Mouse (Mus musculus) liver, embryonic 11.5 days (tissue): ENCODE measurements around the gene Tcf19. TPM values are rescaled to one million over a fixed set of nuclear protein-coding genes. Genes with fewer than 3 reads are reported as not detected.

Experiments used
- ATAC-seq: fragments of 200-750 bp; cut with Nextera tagmentation; replicated peaks from 2 replicates; pipeline ENCODE4 v1.8.0; 2017; ENCODE audit warnings: moderate number of reproducible peaks, mild to moderate bottlenecking, moderate TSS enrichment, moderate library complexity; ENCODE audit not compliant: low FRiP score
- DNase-seq: peaks from one replicate; pipeline ENCODE4 v3.0.0-alpha.2; 2017; ENCODE audit warnings: low spot score
- H3K27ac ChIP-seq: fragments of 300-500 bp; sonication (generic); 2 replicates; pipeline ENCODE4 v1.5.1; 2014; ENCODE audit warnings: mild to moderate bottlenecking, low read depth, low read length, control low read depth
- H3K27me3 ChIP-seq: fragments of 300-500 bp; sonication (generic); replicated peaks from 2 replicates; pipeline ENCODE4 v1.6.1; 2014; ENCODE audit warnings: low read length, mixed read lengths; ENCODE audit not compliant: control insufficient read depth, insufficient read depth
- H3K36me3 ChIP-seq: fragments of 300-500 bp; sonication (generic); 2 replicates; pipeline ENCODE4 v1.6.1; 2014; ENCODE audit warnings: mild to moderate bottlenecking, low read length, moderate library complexity, mixed read lengths; ENCODE audit not compliant: control insufficient read depth, insufficient read depth
- H3K4me1 ChIP-seq: fragments of 300-500 bp; sonication (generic); replicated peaks from 2 replicates; pipeline ENCODE4 v1.6.1; 2014; ENCODE audit warnings: low read length, mixed read lengths; ENCODE audit not compliant: control insufficient read depth, insufficient read depth
- H3K4me2 ChIP-seq: fragments of 300-500 bp; sonication (generic); 2 replicates; pipeline ENCODE4 v1.6.1; 2014; ENCODE audit warnings: mild to moderate bottlenecking, control low read depth, moderate library complexity
- H3K4me3 ChIP-seq: fragments of 300-500 bp; sonication (generic); 2 replicates; pipeline ENCODE4 v1.5.1; 2014; ENCODE audit warnings: low read depth, low read length, control low read depth
- H3K9ac ChIP-seq: fragments of 300-500 bp; sonication (generic); 2 replicates; pipeline ENCODE4 v1.6.1; 2014; ENCODE audit warnings: low read depth, low read length, control low read depth
- H3K9me3 ChIP-seq: fragments of 300-500 bp; sonication (generic); 2 replicates; pipeline ENCODE4 v1.6.1; 2016; ENCODE audit warnings: low read length, inconsistent platforms, mixed read lengths; ENCODE audit not compliant: control insufficient read depth
- WGBS: fragments of 180-500 bp; shearing (Covaris S2); extraction: QIAGEN DNeasy Blood & Tissue Kit; methylation state at CpG from one replicate; pipeline ENCODE4 v1.1.7; 2014; 5-methylcytosine and 5-hydroxymethylcytosine counted together
- polyA plus RNA-seq: library from polyadenylated mRNA; unstranded; fragments of >200 nt; fragmentation: Nextera tagmentation; extraction: Ambion mirVana; gene quantifications from 2 replicates; pipeline ENCODE4 v1.2.1, GENCODE M21; 2014

Gene Tcf19
- polyA plus RNA-seq, 1 experiment from 2014 or later, result 41.2 TPM

- H3K9me3 ChIP-seq, result no peaks in the 10 kb centered on the region
- H3K4me1 ChIP-seq, result no peaks in the 10 kb centered on the region
- WGBS, result 40% methylated on average over 12 of the region's 13 CpGs
- H3K4me2 ChIP-seq, result no peak within 1 kb of the TSS
- peaks cover 53% of the 10 kb centered on the region for H3K27me3 ChIP-seq
- no peak within 1 kb of the TSS for H3K9ac ChIP-seq
- H3K4me3 ChIP-seq, result no peak within 1 kb of the TSS
- H3K36me3 ChIP-seq, result no peaks in the 10 kb centered on the region
- ATAC-seq (no peak), DNase-seq (no peak)
- no peak within 1 kb of the TSS for H3K27ac ChIP-seq
These were observed 10.8 kb downstream of the Tcf19 start, which contains the start of gene Pou5f1 for GRCm38 (mm10) chr17:35505776-35506175. Gene Pou5f1 (plus strand): TSS chr17:35506018.

GRCm38 (mm10) chr17:35504628-35505481, 11.8 kb downstream of the Tcf19 start:
- no peak overlapping the region for H3K9ac ChIP-seq
- ATAC-seq, result no peak

GRCm38 (mm10) chr17:35503849-35504248, 12.8 kb downstream of the Tcf19 start:
- H3K9me3 ChIP-seq, result no peaks in the 10 kb centered on the region
- DNase-seq, result no peak
- no peaks in the 10 kb centered on the region for H3K36me3 ChIP-seq
- H3K4me1 ChIP-seq, result no peaks in the 10 kb centered on the region
- H3K9ac ChIP-seq, result no peak overlapping the region
- H3K27ac ChIP-seq, result no peak overlapping the region
- H3K4me3 ChIP-seq, result no peak overlapping the region
- ATAC-seq, result no peak
- 30% methylated on average over 5 of the region's 5 CpGs for WGBS
- no peak overlapping the region for H3K4me2 ChIP-seq
- H3K27me3 ChIP-seq, result peaks cover 44% of the 10 kb centered on the region

More at GRCm38 (mm10) chr17:35504628-35505481, 11.8 kb downstream of the Tcf19 start:
- H3K4me1 ChIP-seq, result no peaks in the 10 kb centered on the region
- no peaks in the 10 kb centered on the region for H3K36me3 ChIP-seq
- no peak for DNase-seq
- no peak overlapping the region for H3K4me2 ChIP-seq
- WGBS, result 23% methylated on average over 8 of the region's 8 CpGs
- H3K9me3 ChIP-seq, result no peaks in the 10 kb centered on the region
- H3K27ac ChIP-seq, result no peak overlapping the region
- peaks cover 53% of the 10 kb centered on the region for H3K27me3 ChIP-seq
- no peak overlapping the region for H3K4me3 ChIP-seq

- Histone ChIP-seq H3K4me3 (no peak overlapping the region), H3K27ac (no peak overlapping the region), H3K9me3 (no peaks in the 10 kb centered on the region), H3K36me3 (no peaks in the 10 kb centered on the region), H3K27me3 (peaks cover 35% of the 10 kb centered on the region), H3K4me1 (no peaks in the 10 kb centered on the region), H3K4me2 (no peak overlapping the region), H3K9ac (no peak overlapping the region)
- no peak for ATAC-seq
- 56% methylated on average over 5 of the region's 5 CpGs for WGBS
- no peak for DNase-seq
These were observed 13.9 kb downstream of the Tcf19 start for GRCm38 (mm10) chr17:35502762-35503161.

GRCm38 (mm10) chr17:35502226-35502625, 14.4 kb downstream of the Tcf19 start:
- Histone ChIP-seq H3K27me3 (peaks cover 30% of the 10 kb centered on the region), H3K4me1 (no peaks in the 10 kb centered on the region), H3K4me3 (no peak overlapping the region), H3K27ac (no peak overlapping the region), H3K4me2 (no peak overlapping the region), H3K36me3 (no peaks in the 10 kb centered on the region), H3K9me3 (no peaks in the 10 kb centered on the region), H3K9ac (no peak overlapping the region)
- 10% methylated on average over 6 of the region's 6 CpGs for WGBS
- ATAC-seq (no peak), DNase-seq (no peak)

GRCm38 (mm10) chr17:35497124-35497523, 19.5 kb downstream of the Tcf19 start:
- no peak overlapping the region for H3K4me3 ChIP-seq
- H3K4me1 ChIP-seq, result no peaks in the 10 kb centered on the region
- no peak overlapping the region for H3K27ac ChIP-seq
- H3K9ac ChIP-seq, result no peak overlapping the region
- 94% methylated on average over 7 of the region's 7 CpGs for WGBS
- no peak overlapping the region for H3K4me2 ChIP-seq
- H3K27me3 ChIP-seq, result no peaks in the 10 kb centered on the region
- H3K9me3 ChIP-seq, result no peaks in the 10 kb centered on the region
- ATAC-seq (no peak), DNase-seq (no peak)
- H3K36me3 ChIP-seq, result no peaks in the 10 kb centered on the region

- H3K4me3 ChIP-seq, result no peak overlapping the region
- no peaks in the 10 kb centered on the region for H3K27me3 ChIP-seq
- DNase-seq, result no peak
- H3K27ac ChIP-seq, result no peak overlapping the region
- H3K36me3 ChIP-seq, result no peaks in the 10 kb centered on the region
- no peaks in the 10 kb centered on the region for H3K4me1 ChIP-seq
- no peak for ATAC-seq
- H3K9ac ChIP-seq, result no peak overlapping the region
- 70% methylated on average over 5 of the region's 5 CpGs for WGBS
- H3K4me2 ChIP-seq, result no peak overlapping the region
- H3K9me3 ChIP-seq, result no peaks in the 10 kb centered on the region
These were observed 26.3 kb downstream of the Tcf19 start for GRCm38 (mm10) chr17:35490320-35490719.

- Histone ChIP-seq H3K4me2 (no peak overlapping the region), H3K27me3 (no peaks in the 10 kb centered on the region), H3K36me3 (no peaks in the 10 kb centered on the region), H3K9ac (no peak overlapping the region), H3K27ac (no peak overlapping the region), H3K4me3 (no peak overlapping the region), H3K4me1 (no peaks in the 10 kb centered on the region), H3K9me3 (no peaks in the 10 kb centered on the region)
- ATAC-seq (no peak), DNase-seq (no peak)
- WGBS, result 90% methylated on average over 2 of the region's 2 CpGs
These were observed 28.6 kb downstream of the Tcf19 start for GRCm38 (mm10) chr17:35488041-35488440.

GRCm38 (mm10) chr17:35486726-35487125, 29.9 kb downstream of the Tcf19 start:
- no peaks in the 10 kb centered on the region for H3K4me1 ChIP-seq
- ATAC-seq, result no peak
- WGBS, result 30% methylated on average over 10 of the region's 10 CpGs
- DNase-seq, result no peak
- H3K27ac ChIP-seq, result no peak overlapping the region
- no peaks in the 10 kb centered on the region for H3K27me3 ChIP-seq
- no peaks in the 10 kb centered on the region for H3K9me3 ChIP-seq
- H3K4me3 ChIP-seq, result no peak overlapping the region
- no peaks in the 10 kb centered on the region for H3K36me3 ChIP-seq
- no peak overlapping the region for H3K4me2 ChIP-seq
- no peak overlapping the region for H3K9ac ChIP-seq
